Mouse (Mus musculus) kidney, embryonic 15.5 days (tissue): ENCODE data around the gene Prpf19. TPM values are rescaled to one million over a fixed set of nuclear protein-coding genes. Genes with fewer than 3 reads are reported as not detected.

Experiments used
- ATAC-seq: fragments of 200-750 bp; cut with Nextera tagmentation; replicated peaks from 2 replicates; pipeline ENCODE4 v1.8.0; 2017; ENCODE audit warnings: moderate TSS enrichment; ENCODE audit not compliant: low FRiP score
- H3K27ac ChIP-seq: fragments of 300-500 bp; sonication (generic); 2 replicates; pipeline ENCODE4 v1.5.1; 2015; ENCODE audit warnings: mild to moderate bottlenecking, inconsistent platforms
- H3K27me3 ChIP-seq: fragments of 300-500 bp; sonication (generic); 2 replicates; pipeline ENCODE4 v1.6.1; 2015; ENCODE audit warnings: inconsistent platforms
- H3K36me3 ChIP-seq: fragments of 300-500 bp; sonication (generic); 2 replicates; pipeline ENCODE4 v1.6.1; 2015; ENCODE audit warnings: inconsistent platforms
- H3K4me1 ChIP-seq: fragments of 300-500 bp; sonication (generic); 2 replicates; pipeline ENCODE4 v1.6.1; 2015; ENCODE audit warnings: inconsistent platforms
- H3K4me2 ChIP-seq: fragments of 300-500 bp; sonication (generic); 2 replicates; pipeline ENCODE4 v1.6.1; 2015; ENCODE audit warnings: moderate library complexity, mild to moderate bottlenecking, inconsistent platforms
- H3K4me3 ChIP-seq: fragments of 300-500 bp; sonication (generic); replicated peaks from 2 replicates; pipeline ENCODE4 v1.5.1; 2015; ENCODE audit warnings: mild to moderate bottlenecking, inconsistent platforms
- H3K9ac ChIP-seq: fragments of 300-500 bp; sonication (generic); 2 replicates; pipeline ENCODE4 v1.6.1; 2015; ENCODE audit warnings: mild to moderate bottlenecking, inconsistent platforms
- H3K9me3 ChIP-seq: fragments of 300-500 bp; sonication (generic); replicated peaks from 2 replicates; pipeline ENCODE4 v1.6.1; 2016; ENCODE audit warnings: inconsistent platforms
- WGBS: fragments of 180-500 bp; shearing (Covaris S2); methylation state at CpG from one replicate; pipeline ENCODE4 v1.1.7; 2015; ENCODE audit warnings: mixed read lengths; 5-methylcytosine and 5-hydroxymethylcytosine counted together
- polyA plus RNA-seq: library from polyadenylated mRNA; unstranded; fragments of >200 nt; fragmentation: Nextera tagmentation; extraction: Ambion mirVana; gene quantifications from 2 replicates; pipeline ENCODE4 v1.2.1, GENCODE M21; 2015

The Prpf19 gene
- polyA plus RNA-seq, 1 experiment from 2014 or later, result 49.4 TPM

GRCm38 (mm10) chr19:10943955-10944354 is 48.9 kb downstream of the Prpf19 start:
- Histone ChIP-seq H3K4me3 (no peak overlapping the region), H3K27me3 (no peaks in the 10 kb centered on the region), H3K9ac (no peak overlapping the region), H3K4me1 (peaks cover 35% of the 10 kb centered on the region), H3K27ac (no peak overlapping the region), H3K9me3 (no peaks in the 10 kb centered on the region), H3K36me3 (peaks cover 39% of the 10 kb centered on the region), H3K4me2 (no peak overlapping the region)
- no peak for ATAC-seq
- WGBS, result 85% methylated on average over 3 of the region's 3 CpGs

DNA sequence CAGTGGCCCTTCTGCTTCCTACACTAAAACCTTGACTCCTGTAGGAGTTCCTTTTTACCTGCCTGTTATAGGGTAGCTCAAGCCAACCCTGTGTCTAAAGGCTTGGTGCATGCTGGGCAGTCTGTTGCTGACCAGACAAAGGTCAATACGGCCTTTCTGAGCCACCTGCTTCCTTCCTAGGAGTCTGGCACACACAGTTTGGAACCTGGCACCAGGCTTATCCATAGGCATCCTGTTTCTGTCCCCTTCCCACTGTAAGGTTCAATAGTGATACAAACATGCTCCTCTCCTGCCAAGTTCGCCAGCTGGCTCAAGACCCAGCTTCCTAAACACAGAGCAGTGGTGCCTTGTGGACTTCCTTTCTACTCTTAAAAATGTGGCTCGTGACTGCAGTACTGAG is 51.5 kb downstream of the Prpf19 start:
- Histone ChIP-seq H3K4me1 (peaks cover 21% of the 10 kb centered on the region), H3K4me3 (peak overlapping the region; percentile 85), H3K36me3 (peaks cover 39% of the 10 kb centered on the region), H3K9me3 (no peaks in the 10 kb centered on the region), H3K27me3 (no peaks in the 10 kb centered on the region), H3K4me2 (peak overlapping the region; percentile 99), H3K9ac (0 out of 2 replicates have a peak overlapping the region, but pooled peaks have one; percentile 87), H3K27ac (no peak overlapping the region)
- WGBS, result 84% methylated on average over 3 of the region's 3 CpGs
- ATAC-seq, result no peak

- Histone ChIP-seq H3K27ac (no peak overlapping the region), H3K9ac (peak overlapping the region; percentile 87), H3K27me3 (no peaks in the 10 kb centered on the region), H3K4me3 (peak overlapping the region; percentile 85), H3K4me2 (peak overlapping the region; percentile 99), H3K4me1 (peaks cover 28% of the 10 kb centered on the region), H3K36me3 (peaks cover 34% of the 10 kb centered on the region), H3K9me3 (no peaks in the 10 kb centered on the region)
- no peak for ATAC-seq
- WGBS, result 88% methylated on average over 5 of the region's 5 CpGs
Measured at GRCm38 (mm10) chr19:10947219-10947618, 52.2 kb downstream of the Prpf19 start.

- 0% methylated on average over 20 of the region's 20 CpGs for WGBS
- peaks cover 37% of the 10 kb centered on the region for H3K4me1 ChIP-seq
- no peaks in the 10 kb centered on the region for H3K9me3 ChIP-seq
- H3K4me2 ChIP-seq, result peak overlapping the region; percentile 99
- peak overlapping the region; percentile 87 for H3K9ac ChIP-seq
- H3K27me3 ChIP-seq, result no peaks in the 10 kb centered on the region
- H3K36me3 ChIP-seq, result peaks cover 22% of the 10 kb centered on the region
- ATAC-seq, result 0 out of 2 replicates have a peak, but pooled peaks have one; percentile 0
- H3K27ac ChIP-seq, result no peak overlapping the region
- peak overlapping the region; percentile 85 for H3K4me3 ChIP-seq
Measured at GRCm38 (mm10) chr19:10948416-10948815, 53.4 kb downstream of the Prpf19 start.

GRCm38 (mm10) chr19:10949112-10949511 is 54.1 kb downstream of the Prpf19 start, which contains the start of gene Ccdc86:
Gene Ccdc86, minus strand, starts transcription at chr19:10949266.
- H3K4me2 ChIP-seq, result peak within 1 kb of the TSS; percentile 99
- peaks cover 15% of the 10 kb centered on the region for H3K36me3 ChIP-seq
- no peaks in the 10 kb centered on the region for H3K27me3 ChIP-seq
- H3K9me3 ChIP-seq, result no peaks in the 10 kb centered on the region
- peak within 1 kb of the TSS; percentile 58 for H3K27ac ChIP-seq
- peak within 1 kb of the TSS; percentile 87 for H3K9ac ChIP-seq
- WGBS, result under 1% methylated on average over 30 of the region's 30 CpGs
- peaks cover 37% of the 10 kb centered on the region for H3K4me1 ChIP-seq
- ATAC-seq, result peak; percentile 96
- H3K4me3 ChIP-seq, result peak within 1 kb of the TSS; percentile 85

DNA sequence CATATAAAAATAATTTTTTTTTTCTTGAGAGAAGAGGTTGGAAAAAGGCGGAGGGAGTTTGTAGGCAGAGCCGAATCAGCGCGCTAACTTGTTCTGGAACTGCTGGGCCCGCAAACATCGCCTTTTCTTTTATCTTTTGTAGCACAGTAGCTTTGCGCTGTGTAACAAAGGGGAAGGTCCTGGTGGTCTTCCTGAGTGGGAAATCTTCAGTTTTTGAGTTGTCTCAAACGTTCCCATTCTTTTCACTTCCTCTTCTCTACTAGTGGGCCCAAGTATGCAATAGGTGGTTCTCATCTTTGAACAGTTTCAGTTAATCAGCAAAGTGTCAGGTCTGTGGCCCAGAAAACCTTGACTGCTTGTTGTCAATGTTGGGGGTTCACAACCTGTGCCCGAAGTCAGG is 54.5 kb downstream of the Prpf19 start:
- Histone ChIP-seq H3K9ac (peak overlapping the region; percentile 30; the same call in 1 of the 2 replicates), H3K9me3 (no peaks in the 10 kb centered on the region), H3K27me3 (no peaks in the 10 kb centered on the region), H3K4me1 (peaks cover 37% of the 10 kb centered on the region), H3K4me3 (peak overlapping the region; percentile 85), H3K36me3 (peaks cover 10% of the 10 kb centered on the region), H3K4me2 (peak overlapping the region; percentile 99), H3K27ac (peak overlapping the region; percentile 58)
- 34% methylated on average over 9 of the region's 9 CpGs for WGBS
- no peak for ATAC-seq

DNA sequence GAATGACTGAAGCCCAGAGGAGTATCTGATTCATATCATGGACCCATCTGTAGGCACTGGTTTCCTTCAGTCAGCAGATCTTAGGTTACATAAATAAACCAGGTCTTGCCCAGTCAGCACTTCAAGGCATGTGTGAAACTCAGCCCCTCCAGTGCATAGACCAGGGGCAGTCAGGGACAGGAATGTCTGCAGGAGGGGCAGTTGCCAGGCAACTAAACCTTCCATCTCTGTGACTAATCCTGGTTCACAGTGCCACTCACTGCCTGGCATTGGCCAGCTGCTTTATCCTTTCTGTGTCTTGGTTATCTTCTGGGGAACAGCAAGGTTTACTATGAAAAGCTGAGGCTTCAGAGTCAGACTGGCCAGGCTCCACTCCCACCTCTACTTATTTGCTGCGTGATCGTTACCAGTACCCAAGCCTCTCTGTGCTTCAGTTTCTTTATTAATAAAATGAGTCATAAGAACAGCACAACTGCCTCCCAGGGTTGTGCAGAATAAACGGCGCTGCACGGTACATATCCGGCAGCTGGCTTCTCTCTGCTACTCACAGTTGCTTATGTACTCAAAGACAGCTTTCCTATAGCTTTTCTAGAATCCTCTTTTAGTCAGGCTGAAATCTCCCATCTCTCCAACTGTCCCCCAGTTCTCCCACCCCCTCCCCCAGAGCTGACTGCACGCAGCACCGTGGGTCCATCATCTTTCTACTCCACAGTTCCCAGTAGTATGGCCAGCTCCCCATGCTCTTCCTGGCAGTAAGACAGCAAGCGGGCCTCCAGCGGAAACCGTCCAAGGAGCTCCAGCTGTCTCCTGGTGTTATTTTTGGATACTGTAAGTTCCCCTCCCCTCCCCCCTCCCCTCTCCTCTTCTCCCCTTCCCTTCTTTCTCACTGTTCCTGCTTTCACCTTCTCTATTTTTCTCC is 57.2 kb downstream of the Prpf19 start:
- ATAC-seq, result peak; percentile 44
- whole genome bisulfite sequencing, result 53% methylated on average over 11 of the region's 11 CpGs
- Histone ChIP-seq H3K4me1 (peaks cover 27% of the 10 kb centered on the region), H3K27ac (peak overlapping the region; percentile 84), H3K9me3 (no peaks in the 10 kb centered on the region), H3K36me3 (no peaks in the 10 kb centered on the region), H3K4me2 (0 out of 2 replicates have a peak overlapping the region, but pooled peaks have one; percentile 20), H3K4me3 (no peak overlapping the region), H3K27me3 (no peaks in the 10 kb centered on the region; the same call in 1 of the 2 replicates), H3K9ac (no peak overlapping the region)

Other genes starting within 250 kb of the Prpf19 start
- not detected in 2 replicates for gene Pga5, start 217.2 kb upstream of the Prpf19 start, polyA plus RNA-seq
- gene Vps37c, start 206.5 kb upstream of the Prpf19 start, polyA plus RNA-seq, result 29.7 and 31.7 TPM in 2 replicates
- 0.34 and 0.82 TPM in 2 replicates for gene Cd5, start 156.2 kb upstream of the Prpf19 start, polyA plus RNA-seq
- 0.26 TPM in 1 of 2 replicates, not detected in the other for gene Cd6, start 65.2 kb upstream of the Prpf19 start, polyA plus RNA-seq
- gene Slc15a3, start 55.5 kb upstream of the Prpf19 start, polyA plus RNA-seq, result 0.31 and 0.39 TPM in 2 replicates
- gene Tmem132a, start 25.3 kb upstream of the Prpf19 start, polyA plus RNA-seq, result 77.5 and 89.7 TPM in 2 replicates
- gene Tmem109, start 13.2 kb upstream of the Prpf19 start, polyA plus RNA-seq, result 93.6 and 105 TPM in 2 replicates
- gene Zp1, start 25.4 kb downstream of the Prpf19 start, polyA plus RNA-seq, result not detected in 2 replicates
- gene Ptgdr2, start 41.9 kb downstream of the Prpf19 start, polyA plus RNA-seq, result 0.08 and 0.09 TPM in 2 replicates
- 33.1 and 33.4 TPM in 2 replicates for gene Ccdc86, start 54.0 kb downstream of the Prpf19 start, polyA plus RNA-seq
- gene Ms4a10, start 79.4 kb downstream of the Prpf19 start, polyA plus RNA-seq, result 0.31 TPM in 1 of 2 replicates, not detected in the other
- gene Ms4a15, start 98.0 kb downstream of the Prpf19 start, polyA plus RNA-seq, result not detected in 2 replicates
- not detected in 2 replicates for gene Ms4a18, start 122.8 kb downstream of the Prpf19 start, polyA plus RNA-seq
- gene Ms4a8a, start 185.9 kb downstream of the Prpf19 start, polyA plus RNA-seq, result 2.4 TPM in 1 of 2 replicates, not detected in the other
- gene 1700017D01Rik, start 235.6 kb downstream of the Prpf19 start, polyA plus RNA-seq, result not detected in 2 replicates